11 mouse cellular contexts compared by ENCODE assay signal in the genomic region with DNA sequence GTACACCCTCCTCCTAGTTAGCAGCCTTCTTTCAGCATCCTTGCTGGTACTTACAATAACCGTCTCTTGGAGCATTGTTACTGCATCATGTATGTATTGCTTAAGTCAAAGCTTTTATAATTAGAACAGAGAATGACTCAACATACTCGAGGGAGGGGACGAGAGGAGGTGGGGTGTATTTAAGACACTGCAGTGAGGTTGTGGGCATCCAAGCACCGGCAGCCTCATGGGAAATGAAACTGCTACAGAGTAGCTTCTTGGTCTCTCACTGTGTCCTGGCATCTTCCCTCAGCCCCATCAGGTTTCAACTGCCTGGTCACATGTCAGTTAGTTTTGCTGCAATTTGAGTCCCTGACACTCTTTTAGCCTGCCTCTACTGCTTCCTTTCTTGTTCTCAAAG. TPM values are rescaled to one million over a fixed set of nuclear protein-coding genes. Genes with fewer than 3 reads are reported as not detected.
DNase-seq lines count a peak whose midpoint lies in the region.
"Had no signal": no experiment of that assay in that cellular context is flagged by ENCODE, and none has a peak within 500 bp of the region (broad histone marks: within the 10 kb centered on the region; RNA-seq: fewer than 3 reads in every experiment).

No protein-coding gene starts in this region.

- intact Hi-C loops in left cerebral cortex, postnatal 25 days (cut with DNase I): loop anchor here (5.0 kb wide), 2 partner anchors 36 to 54 kb away; no protein-coding TSS in a partner anchor

- DNase-seq in layer of hippocampus, adult 9-11 months: peak; percentile 23
- DNase-seq in layer of hippocampus, postnatal 36 days: no peak
- DNase-seq in right cerebral cortex, postnatal 25 days: peak; percentile 42
- no peak for DNase-seq in right cerebral cortex, postnatal 10 days (ENCODE audit: low spot score in 2 of 2)
- DNase-seq in left cerebral cortex, postnatal 25 days (ENCODE audit: low spot score in 2 of 2): peak; percentile 17 to 87
- no peak for DNase-seq in urinary bladder, postnatal 25 days (ENCODE audit: low spot score)
- DNase-seq in adipocyte (ENCODE audit: low spot score): no peak
- DNase-seq: cerebellum, adult 11-12 months; heart, adult 18-20 months; kidney, adult 9 months; lung, adult 2 months had no signal

RNA-seq across cellular contexts. Expression of gene Homer1, which starts 50.7 kb away (rescaled TPM):
- 100 to 1,000 TPM; 201 to 229 TPM for total RNA-seq in layer of hippocampus, postnatal 36 days (2021)
- total RNA-seq in left cerebral cortex, postnatal 25 days (2021): 100 to 1,000 TPM; 372 to 460 TPM

RNA-seq across cellular contexts. Expression of gene Tent2, which starts 56.5 kb away (rescaled TPM):
- total RNA-seq in layer of hippocampus, postnatal 36 days (2021): 10 to 100 TPM; 25.4 to 28.0 TPM
- 10 to 100 TPM; 26.2 to 34.8 TPM for total RNA-seq in left cerebral cortex, postnatal 25 days (2021)

Comparison
In these comparisons a context has a peak if more than half of its experiments do, and no peak if none do; other contexts are left out.
1. DNase-seq: peak in layer of hippocampus, adult 9-11 months (single experiment), right cerebral cortex, postnatal 25 days (single experiment) and left cerebral cortex, postnatal 25 days (2 of 2); none in layer of hippocampus, postnatal 36 days (0 of 2), right cerebral cortex, postnatal 10 days (0 of 2), urinary bladder, postnatal 25 days (single experiment) and adipocyte (single experiment).